Mouse (Mus musculus): ENCODE data around the gene Slc39a8. TPM values are rescaled to one million over a fixed set of nuclear protein-coding genes. Genes with fewer than 3 reads are reported as not detected.

Gene Slc39a8
- polyA plus RNA-seq, 1 experiment from 2014 or later: 36.8 TPM

DNA sequence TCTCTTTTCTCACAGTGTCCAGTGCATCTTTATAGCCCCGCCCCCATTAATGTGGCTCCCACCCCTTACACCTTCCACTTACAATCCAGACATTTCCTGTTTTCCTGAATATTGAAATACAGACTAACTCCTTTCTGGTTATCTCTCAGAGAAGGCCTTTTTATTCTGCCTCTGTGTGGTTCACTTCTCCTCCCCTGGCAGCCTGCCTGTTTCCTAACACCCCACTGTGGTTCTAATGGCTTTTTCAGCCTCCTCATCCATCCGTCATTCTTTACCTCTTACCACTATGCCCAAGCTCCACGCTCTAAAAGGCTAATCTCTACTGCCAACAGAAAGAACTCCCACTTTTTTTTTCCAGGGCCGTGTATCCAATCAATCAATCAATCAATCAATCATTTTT lies 44.0 kb downstream of the Slc39a8 start:
- TF ChIP-seq CTCF (IDR thresholded peaks at IDR 0.05; ENCODE audit: low read depth): no peak
- no peaks in the 10 kb centered on the region for H3K9me3 ChIP-seq (ENCODE audit: control insufficient read depth)
- H3K4me1 ChIP-seq (replicated peaks; ENCODE audit: control insufficient read depth, insufficient read depth, low read length): no peaks in the 10 kb centered on the region
- H3K27ac ChIP-seq (ENCODE audit: low read depth, low read length): no peak overlapping the region
- H3K9ac ChIP-seq (ENCODE audit: low read depth, low read length): no peak overlapping the region
- 84% methylated on average over 4 of the region's 4 CpGs for WGBS
- ATAC-seq: no peak
- no peak overlapping the region for H3K4me2 ChIP-seq (replicated peaks; ENCODE audit: low read depth)
- H3K4me3 ChIP-seq (ENCODE audit: low read depth, low read length): no peak overlapping the region
- H3K27me3 ChIP-seq (replicated peaks; ENCODE audit: control insufficient read depth, insufficient read depth, low read length): no peaks in the 10 kb centered on the region
- H3K36me3 ChIP-seq (ENCODE audit: control insufficient read depth, insufficient read depth): no peaks in the 10 kb centered on the region

DNA sequence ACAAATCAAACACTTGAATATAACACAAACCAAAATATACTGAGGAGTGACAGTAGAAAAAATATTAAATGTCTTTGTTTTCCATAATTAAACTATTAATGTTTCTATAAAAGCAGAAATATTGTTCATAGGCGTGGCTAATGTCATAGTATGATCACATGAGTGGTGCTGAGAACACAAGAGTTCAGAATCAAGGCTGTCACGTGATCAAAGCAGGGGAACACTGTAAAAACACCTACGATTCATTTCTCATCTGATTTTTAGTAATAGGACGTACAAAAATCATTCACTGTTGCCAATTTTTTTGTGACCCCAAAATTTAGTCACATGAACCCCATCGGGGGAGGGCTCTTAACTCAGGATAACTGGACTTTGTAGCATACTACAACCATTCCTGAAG lies 47.2 kb downstream of the Slc39a8 start:
- no peaks in the 10 kb centered on the region for H3K36me3 ChIP-seq (ENCODE audit: control insufficient read depth, insufficient read depth)
- no peak overlapping the region for H3K27ac ChIP-seq (ENCODE audit: low read depth, low read length)
- H3K9me3 ChIP-seq (ENCODE audit: control insufficient read depth): no peaks in the 10 kb centered on the region
- TF ChIP-seq CTCF (IDR thresholded peaks at IDR 0.05; ENCODE audit: low read depth): no peak
- WGBS: 92% methylated on average over 5 of the region's 5 CpGs
- ATAC-seq: no peak
- no peak overlapping the region for H3K9ac ChIP-seq (ENCODE audit: low read depth, low read length)
- no peak overlapping the region for H3K4me2 ChIP-seq (replicated peaks; ENCODE audit: low read depth)
- no peaks in the 10 kb centered on the region for H3K4me1 ChIP-seq (replicated peaks; ENCODE audit: control insufficient read depth, insufficient read depth, low read length)
- no peak overlapping the region for H3K4me3 ChIP-seq (ENCODE audit: low read depth, low read length)
- no peaks in the 10 kb centered on the region for H3K27me3 ChIP-seq (replicated peaks; ENCODE audit: control insufficient read depth, insufficient read depth, low read length)

DNA sequence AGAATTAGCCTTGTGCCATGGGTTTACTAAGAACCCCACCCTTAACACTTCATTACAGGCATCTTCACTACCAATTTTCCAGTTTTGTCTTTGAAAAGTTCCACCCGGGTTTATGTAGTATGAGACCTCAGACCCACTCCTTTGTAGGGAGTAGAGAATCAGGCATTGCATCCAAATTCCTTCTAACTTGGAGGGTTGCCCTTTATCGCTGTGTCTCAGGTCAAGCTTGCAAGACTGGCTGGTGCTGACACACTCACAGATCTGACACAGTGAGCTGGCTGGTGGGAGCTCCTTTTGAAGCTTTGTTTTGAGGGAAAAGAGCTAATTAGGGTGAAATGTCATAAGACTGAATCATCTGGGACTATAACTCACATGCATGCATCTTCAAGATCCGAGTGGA lies 48.5 kb downstream of the Slc39a8 start:
- no peaks in the 10 kb centered on the region for H3K27me3 ChIP-seq (replicated peaks; ENCODE audit: control insufficient read depth, insufficient read depth, low read length)
- H3K9me3 ChIP-seq (ENCODE audit: control insufficient read depth): no peaks in the 10 kb centered on the region
- WGBS: 83% methylated on average over 3 of the region's 3 CpGs
- H3K36me3 ChIP-seq (ENCODE audit: control insufficient read depth, insufficient read depth): no peaks in the 10 kb centered on the region
- no peak overlapping the region for H3K4me3 ChIP-seq (ENCODE audit: low read depth, low read length)
- no peak overlapping the region for H3K9ac ChIP-seq (ENCODE audit: low read depth, low read length)
- H3K4me2 ChIP-seq (replicated peaks; ENCODE audit: low read depth): no peak overlapping the region
- no peak for TF ChIP-seq CTCF (IDR thresholded peaks at IDR 0.05; ENCODE audit: low read depth)
- H3K4me1 ChIP-seq (replicated peaks; ENCODE audit: control insufficient read depth, insufficient read depth, low read length): no peaks in the 10 kb centered on the region
- ATAC-seq: no peak
- no peak overlapping the region for H3K27ac ChIP-seq (ENCODE audit: low read depth, low read length)

DNA sequence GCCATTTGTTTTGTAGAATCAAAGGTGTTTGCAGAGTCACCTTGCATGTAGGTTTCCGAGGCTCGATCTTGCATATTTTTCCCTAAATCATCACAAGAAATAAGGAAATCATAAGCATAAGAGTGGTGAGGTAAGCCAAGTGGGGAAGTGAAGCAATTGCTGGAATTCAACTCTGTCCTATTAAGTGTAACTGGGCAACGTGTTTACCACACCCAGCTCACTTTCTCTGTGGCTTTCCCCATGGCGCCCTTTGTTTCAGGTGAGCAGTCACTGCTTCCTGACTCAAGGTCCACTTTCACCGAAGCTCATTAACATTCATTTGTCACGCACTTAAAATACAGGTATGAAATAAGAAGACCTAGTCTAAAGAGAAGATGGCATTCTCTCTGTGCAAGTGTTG lies 53.0 kb downstream of the Slc39a8 start:
- H3K4me3 ChIP-seq (ENCODE audit: low read depth, low read length): no peak overlapping the region
- no peaks in the 10 kb centered on the region for H3K27me3 ChIP-seq (replicated peaks; ENCODE audit: control insufficient read depth, insufficient read depth, low read length)
- no peak overlapping the region for H3K9ac ChIP-seq (ENCODE audit: low read depth, low read length)
- H3K4me1 ChIP-seq (replicated peaks; ENCODE audit: control insufficient read depth, insufficient read depth, low read length): no peaks in the 10 kb centered on the region
- H3K27ac ChIP-seq (ENCODE audit: low read depth, low read length): no peak overlapping the region
- 85% methylated on average over 6 of the region's 6 CpGs for WGBS
- no peaks in the 10 kb centered on the region for H3K36me3 ChIP-seq (ENCODE audit: control insufficient read depth, insufficient read depth)
- TF ChIP-seq CTCF (IDR thresholded peaks at IDR 0.05; ENCODE audit: low read depth): no peak
- 0 out of 2 replicates have a peak, but pooled peaks have one; percentile 36 for ATAC-seq
- no peaks in the 10 kb centered on the region for H3K9me3 ChIP-seq (ENCODE audit: control insufficient read depth)
- H3K4me2 ChIP-seq (replicated peaks; ENCODE audit: low read depth): no peak overlapping the region

DNA sequence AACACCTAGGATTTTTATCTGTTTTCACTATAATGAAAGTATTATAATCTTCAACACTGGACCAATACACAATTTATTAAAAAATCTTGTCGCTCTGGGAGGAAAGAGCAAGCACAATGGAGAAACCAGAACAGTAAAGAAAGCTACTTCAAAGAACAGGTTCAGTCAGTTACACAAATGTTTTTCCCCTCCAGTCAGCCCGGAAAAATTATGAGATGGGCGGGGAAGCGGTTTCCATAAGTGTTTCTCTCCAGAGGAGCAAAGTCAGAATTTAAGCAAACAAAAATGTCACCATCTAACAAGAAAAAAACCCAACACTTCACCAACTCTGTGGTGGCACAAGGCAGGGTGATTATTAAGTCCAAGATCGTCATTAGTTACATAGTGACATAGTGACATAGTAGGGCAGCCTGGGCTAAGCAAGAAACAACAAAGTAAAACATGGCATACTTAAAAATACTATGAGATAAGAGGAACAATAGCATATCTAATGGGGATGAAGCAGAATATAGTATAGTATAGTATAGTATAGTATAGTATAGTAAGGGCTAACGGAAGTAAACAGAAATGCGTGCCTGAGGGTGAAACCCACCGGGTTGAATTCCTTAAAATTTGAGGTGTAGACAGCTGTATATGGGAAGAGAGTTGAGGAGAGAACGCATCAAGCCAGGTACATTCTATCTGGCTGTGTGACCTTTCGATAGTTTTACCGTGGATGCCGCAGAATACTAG lies 61.0 kb downstream of the Slc39a8 start:
- Histone ChIP-seq H3K27me3 (replicated peaks; ENCODE audit: control insufficient read depth, insufficient read depth, low read length) (no peaks in the 10 kb centered on the region), H3K9ac (ENCODE audit: low read depth, low read length) (no peak overlapping the region), H3K27ac (ENCODE audit: low read depth, low read length) (no peak overlapping the region), H3K4me2 (replicated peaks; ENCODE audit: low read depth) (no peak overlapping the region), H3K4me1 (replicated peaks; ENCODE audit: control insufficient read depth, insufficient read depth, low read length) (no peaks in the 10 kb centered on the region), H3K4me3 (ENCODE audit: low read depth, low read length) (no peak overlapping the region), H3K9me3 (ENCODE audit: control insufficient read depth) (no peaks in the 10 kb centered on the region), H3K36me3 (ENCODE audit: control insufficient read depth, insufficient read depth) (0 out of 2 replicates have a peak, but pooled peaks cover 5% of the 10 kb centered on the region)
- no peak for ATAC-seq
- WGBS: 68% methylated on average over 12 of the region's 12 CpGs
- TF ChIP-seq CTCF (IDR thresholded peaks at IDR 0.05; ENCODE audit: low read depth): no peak

DNA sequence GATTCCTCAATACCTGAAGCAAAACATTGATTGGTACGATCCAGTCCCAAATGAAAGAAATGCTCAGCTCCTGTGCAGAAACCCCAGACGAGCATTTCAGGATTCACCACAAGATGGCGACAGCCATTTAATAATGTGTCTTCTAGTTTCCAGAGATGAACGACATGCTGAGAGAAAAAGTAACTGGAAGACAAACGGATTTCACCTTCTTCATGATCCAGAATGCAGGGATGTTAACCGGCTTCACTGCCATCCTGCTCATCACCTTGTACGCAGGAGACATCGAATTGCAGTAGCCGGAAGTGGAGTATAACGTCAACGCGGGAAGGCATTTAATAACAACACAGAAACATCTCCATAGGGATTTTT lies 61.6 kb downstream of the Slc39a8 start:
- WGBS: 44% methylated on average over 12 of the region's 12 CpGs
- no peak overlapping the region for H3K4me3 ChIP-seq (ENCODE audit: low read depth, low read length)
- no peak for ATAC-seq

More for the DNA sequence above, 61.6 kb downstream of the Slc39a8 start:
- H3K36me3 ChIP-seq (ENCODE audit: control insufficient read depth, insufficient read depth): 0 out of 2 replicates have a peak, but pooled peaks cover 5% of the 10 kb centered on the region
- no peaks in the 10 kb centered on the region for H3K27me3 ChIP-seq (replicated peaks; ENCODE audit: control insufficient read depth, insufficient read depth, low read length)
- TF ChIP-seq CTCF (IDR thresholded peaks at IDR 0.05; ENCODE audit: low read depth): peak; percentile 90
- no peaks in the 10 kb centered on the region for H3K4me1 ChIP-seq (replicated peaks; ENCODE audit: control insufficient read depth, insufficient read depth, low read length)
- H3K4me2 ChIP-seq (replicated peaks; ENCODE audit: low read depth): no peak overlapping the region
- H3K9ac ChIP-seq (ENCODE audit: low read depth, low read length): no peak overlapping the region
- H3K9me3 ChIP-seq (ENCODE audit: control insufficient read depth): no peaks in the 10 kb centered on the region
- no peak overlapping the region for H3K27ac ChIP-seq (ENCODE audit: low read depth, low read length)

All from intestine, postnatal 0 days (tissue).